Mouse (Mus musculus) heart, postnatal 14 days (tissue): ENCODE measurements at regions not wholly inside any gene's neighbourhood (a gene's known extent, or its start where the extent isn't known, plus 50 kb on each side); places are given as distances from the start of the nearest gene placed in this dataset.

ENCODE experiments used
- DNase-seq, 2 experiments: peaks; one replicate each; pipeline ENCODE4 v3.0.0; 2021 to 2022
- intact Hi-C: fragments of 180-260 bp; cut with DNase I; formaldehyde crosslinking; loops from one replicate; pipeline ENCODE4 v1.15.1; 2025

GRCm38 (mm10) chr11:111683909-111684308, 617.9 kb downstream of the Kcnj2 start:
- DNase-seq: no peak
- intact Hi-C loops: no loop called here

DNA sequence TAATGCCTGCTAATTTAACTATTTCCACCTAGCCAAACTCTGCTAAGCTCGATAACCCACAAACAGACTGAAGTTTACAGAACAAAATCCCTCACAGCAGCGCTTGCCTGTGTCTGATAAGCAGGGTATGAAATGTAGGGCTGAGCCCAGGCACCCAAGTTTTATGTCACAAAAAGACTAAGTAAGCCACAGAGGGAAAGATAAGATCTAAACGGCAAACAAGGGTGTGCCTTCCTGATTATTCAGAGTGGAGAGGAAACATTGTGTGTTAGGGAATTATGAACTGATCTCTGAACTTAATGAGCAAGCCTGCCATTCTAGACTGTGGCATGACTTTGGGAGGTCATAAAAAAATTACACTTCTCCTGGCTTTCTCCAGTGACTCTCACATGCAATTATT, 621.8 kb downstream of the Kcnj2 start:
- intact Hi-C loops: no loop called here
- no peak for DNase-seq

GRCm38 (mm10) chr11:111688186-111688860, 622.4 kb downstream of the Kcnj2 start:
- no peak for DNase-seq
- intact Hi-C loops: no loop called here

DNA sequence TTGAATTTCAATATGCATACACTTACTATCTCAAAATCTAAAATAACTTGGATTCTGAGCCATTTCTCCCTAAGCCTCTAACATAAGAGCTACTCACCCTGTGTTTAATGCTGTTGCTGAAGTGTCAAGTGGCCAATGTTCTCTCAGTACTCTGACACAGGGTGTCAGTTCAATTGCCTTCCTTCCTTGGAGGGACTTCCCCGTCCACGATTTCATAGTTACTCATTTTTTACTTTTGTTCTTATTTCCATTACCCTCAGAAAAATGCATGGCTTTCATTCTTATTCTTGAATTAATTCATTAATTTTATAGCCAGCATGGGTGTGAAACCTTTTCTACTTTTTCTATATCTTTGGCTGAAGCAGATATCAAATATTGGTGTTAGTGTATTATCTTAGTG, 623.9 kb downstream of the Kcnj2 start:
- intact Hi-C loops: no loop called here
- DNase-seq: no peak

- no peak for DNase-seq
- intact Hi-C loops: no loop called here
These were observed 625.5 kb downstream of the Kcnj2 start for GRCm38 (mm10) chr11:111691512-111691911.

GRCm38 (mm10) chr11:111696668-111697067, 630.7 kb downstream of the Kcnj2 start:
- DNase-seq: no peak
- intact Hi-C loops: no loop called here

GRCm38 (mm10) chr11:111699862-111700261, 633.9 kb downstream of the Kcnj2 start:
- no peak for DNase-seq
- intact Hi-C loops: no loop called here

GRCm38 (mm10) chr11:111706882-111707281, 640.9 kb downstream of the Kcnj2 start:
- DNase-seq: no peak

GRCm38 (mm10) chr11:111715401-111715800, 649.4 kb downstream of the Kcnj2 start:
- DNase-seq: no peak
- intact Hi-C loops: no loop called here

More at GRCm38 (mm10) chr11:111706882-111707281, 640.9 kb downstream of the Kcnj2 start:
- intact Hi-C loops: no loop called here

GRCm38 (mm10) chr11:111722276-111722675, 656.3 kb downstream of the Kcnj2 start:
- no peak for DNase-seq
- intact Hi-C loops: no loop called here

DNA sequence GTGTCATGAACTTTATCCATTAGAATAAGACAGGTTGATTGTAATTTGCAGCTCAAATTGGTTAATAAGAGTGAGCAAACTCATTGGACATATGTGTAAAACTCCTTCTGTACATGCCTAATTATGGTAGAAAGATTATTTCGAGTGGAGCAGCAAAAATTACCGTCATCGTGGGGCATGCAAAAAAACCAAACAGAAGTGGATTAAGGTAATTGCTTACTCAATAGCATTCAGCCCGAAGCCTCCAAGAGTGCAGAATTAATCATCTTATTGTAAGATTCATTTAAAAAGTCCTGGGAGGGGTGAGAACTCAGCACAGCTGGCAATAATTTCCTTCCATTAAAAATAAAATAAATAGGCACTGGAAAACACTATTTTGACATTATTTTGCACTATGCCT, 662.2 kb downstream of the Kcnj2 start:
- DNase-seq: no peak
- intact Hi-C loops: no loop called here

GRCm38 (mm10) chr11:111732096-111732495, 666.1 kb downstream of the Kcnj2 start:
- DNase-seq: no peak
- intact Hi-C loops: no loop called here

- intact Hi-C loops: no loop called here
- DNase-seq: peak in 1 of 2 experiments; percentile 10
These were observed 669.5 kb downstream of the Kcnj2 start for GRCm38 (mm10) chr11:111735446-111735845.

DNA sequence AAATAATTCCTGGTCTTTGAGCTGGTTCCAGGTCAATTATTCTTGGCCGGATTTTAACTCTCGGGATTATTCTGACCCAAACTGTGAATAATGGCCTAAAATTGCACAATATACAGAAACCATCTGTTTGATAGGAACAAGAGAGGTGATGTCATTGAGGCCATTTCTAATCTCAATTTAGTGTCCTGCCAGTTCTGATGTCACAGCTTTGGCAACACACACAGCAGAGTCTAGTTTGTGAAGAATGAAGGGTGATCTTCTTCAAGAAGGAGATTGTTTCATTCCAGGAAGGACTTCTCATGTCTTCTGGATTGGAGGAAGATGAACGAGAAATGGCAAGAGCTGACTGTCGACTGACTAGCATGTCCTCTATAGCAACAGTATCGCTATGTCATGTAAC, 670.0 kb downstream of the Kcnj2 start:
- DNase-seq: peak; percentile 57 to 70
- intact Hi-C loops: no loop called here

DNA sequence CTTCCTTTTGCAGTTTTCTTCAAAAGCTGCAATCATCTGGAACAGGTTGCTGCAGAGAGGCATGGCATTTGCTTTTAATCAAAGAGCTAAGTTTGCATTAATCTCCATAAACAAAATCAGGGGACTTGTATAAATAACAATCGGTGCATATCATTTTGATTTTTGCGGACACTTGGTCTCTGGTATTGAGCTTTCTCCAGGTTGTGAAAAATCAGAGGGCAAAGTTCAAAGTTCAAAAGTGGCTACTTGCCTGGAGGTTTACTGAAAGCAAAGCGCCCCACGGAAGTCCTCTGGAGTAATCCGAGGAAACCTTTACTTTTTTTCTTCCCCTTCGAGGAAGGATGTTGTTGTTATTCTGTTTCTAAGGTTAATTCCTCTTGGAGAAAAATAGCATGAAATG, 677.4 kb downstream of the Kcnj2 start:
- intact Hi-C loops: no loop called here
- no peak for DNase-seq

GRCm38 (mm10) chr11:111747262-111747946, 681.4 kb downstream of the Kcnj2 start:
- intact Hi-C loops: no loop called here
- DNase-seq: no peak

GRCm38 (mm10) chr11:111747947-111748322, 682.0 kb downstream of the Kcnj2 start:
- DNase-seq: no peak
- intact Hi-C loops: no loop called here

- intact Hi-C loops: no loop called here
- DNase-seq: no peak
These were observed 682.5 kb downstream of the Kcnj2 start for GRCm38 (mm10) chr11:111748496-111748895.

GRCm38 (mm10) chr11:111754735-111755134, 688.8 kb downstream of the Kcnj2 start:
- intact Hi-C loops: no loop called here
- DNase-seq: no peak

- intact Hi-C loops: no loop called here
- no peak for DNase-seq
These were observed 697.1 kb downstream of the Kcnj2 start for GRCm38 (mm10) chr11:111763081-111763480.

DNA sequence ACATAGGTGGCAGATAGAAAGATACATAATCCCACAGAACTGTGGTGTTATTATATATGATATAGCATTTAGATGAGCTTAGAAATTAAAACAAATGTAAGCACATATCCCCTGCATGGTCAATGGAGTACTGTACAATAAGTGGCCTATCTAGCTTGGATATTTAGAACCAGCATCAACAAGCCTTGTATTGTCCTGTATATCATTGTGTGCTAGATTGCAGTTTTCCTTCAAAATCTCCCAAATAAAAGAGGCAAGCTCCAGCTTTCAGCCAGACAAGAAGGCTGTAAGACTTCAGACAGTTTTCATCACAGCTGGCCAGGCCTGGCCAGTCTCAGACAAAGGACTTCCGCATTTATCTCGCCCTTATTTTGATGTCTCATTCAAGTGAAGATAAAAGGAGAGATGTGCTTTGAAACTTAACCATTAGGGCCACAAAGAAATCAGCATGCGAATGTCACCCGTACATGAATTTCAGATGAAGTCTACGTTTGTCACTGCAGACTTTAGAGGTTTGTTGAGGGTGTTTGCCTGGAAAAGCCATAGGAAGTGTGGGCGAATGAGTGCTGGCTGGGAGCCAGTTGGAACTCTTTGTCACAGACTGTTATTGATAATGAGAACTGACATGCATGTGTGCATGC, 700.5 kb downstream of the Kcnj2 start:
- DNase-seq: peak; percentile 6 to 28
- intact Hi-C loops: no loop called here

DNA sequence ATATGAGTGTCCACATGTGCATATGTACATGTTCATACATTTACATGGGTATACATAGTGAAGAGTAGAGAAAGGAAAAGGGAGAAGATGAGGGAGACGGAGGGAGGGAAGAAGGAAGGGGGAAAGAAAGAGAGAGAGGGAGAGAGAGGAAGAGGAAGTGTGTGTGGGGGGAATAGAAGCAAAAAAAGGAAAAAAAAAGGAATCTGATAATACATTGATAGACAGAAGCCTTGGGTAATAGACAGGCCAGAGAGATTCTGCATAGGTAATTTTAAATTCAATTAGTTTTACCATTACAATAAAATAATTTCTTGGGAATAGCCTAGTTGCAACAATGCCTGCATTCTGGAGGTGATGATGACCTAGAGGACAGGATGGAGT, 701.0 kb downstream of the Kcnj2 start:
- no peak for DNase-seq
- intact Hi-C loops: no loop called here
